Mouse (Mus musculus): Measurements from ENCODE around the gene Arid4b.

- TF ChIP-seq CTCF (IDR thresholded peaks at IDR 0.05; ENCODE audit: control insufficient read depth, insufficient read depth, insufficient read length) (no peak), MAX (IDR thresholded peaks at IDR 0.05) (no peak), CEBPB (IDR thresholded peaks at IDR 0.05; ENCODE audit: low read depth) (no peak), MYOG (IDR thresholded peaks at IDR 0.05; ENCODE audit: control insufficient read depth, extremely low read depth, insufficient read length) (no peak), USF1 (IDR thresholded peaks at IDR 0.05; ENCODE audit: low read depth) (no peak), FOSL1 (IDR thresholded peaks at IDR 0.05; ENCODE audit: insufficient read depth, low read length, poor library complexity, severe bottlenecking) (no peak)
Measured at GRCm38 (mm10) chr13:14142294-14142966, 79.4 kb downstream of the Arid4b start.
